Mouse (Mus musculus) brain, embryonic 14.5 days (tissue): ENCODE data around the gene Ccn2.

Source experiments
- CTCF ChIP-seq: fragments of 200-500 bp; IDR thresholded peaks from 2 replicates; pipeline ENCODE4 v1.5.1; 2012; ENCODE audit warnings: inconsistent platforms, mild to moderate bottlenecking, moderate library complexity, borderline replicate concordance; ENCODE audit not compliant: insufficient read depth, insufficient read length; ENCODE audit errors: extremely low read depth
- POLR2A ChIP-seq: fragments of 200-500 bp; IDR thresholded peaks from 2 replicates; pipeline ENCODE4 v1.6.1; 2012; ENCODE audit warnings: mild to moderate bottlenecking, inconsistent platforms, borderline replicate concordance; ENCODE audit not compliant: poor library complexity, insufficient read depth, insufficient read length, severe bottlenecking; ENCODE audit errors: extremely low read depth

DNA sequence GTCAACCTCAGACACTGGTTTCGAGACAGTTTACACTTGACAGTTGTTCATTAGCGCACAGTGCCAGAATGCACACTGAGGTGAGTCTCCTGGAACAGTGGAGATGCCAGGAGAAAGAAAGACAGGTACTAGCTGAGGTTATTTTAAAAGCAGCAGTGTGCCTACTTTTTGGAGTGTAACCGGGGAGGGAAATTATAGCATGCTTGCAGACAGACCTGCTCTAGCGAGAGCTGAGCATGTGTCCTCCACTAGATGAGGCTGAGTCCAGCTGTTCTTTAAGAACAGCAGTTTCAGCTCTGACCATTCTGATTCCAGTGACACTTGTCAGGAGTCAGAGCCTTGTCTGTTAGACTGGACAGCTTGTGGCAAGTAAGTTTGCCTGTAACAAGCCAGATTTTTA is 2.5 kb downstream of the Ccn2 start:
- TF ChIP-seq CTCF (no peak), POLR2A (no peak)
